Comparison of ENCODE assay signal across 49 mouse cellular contexts in genomic region chr2:164446086-164446469, GRCm38 (mm10). TPM values are rescaled to one million over a fixed set of nuclear protein-coding genes. Genes with fewer than 3 reads are reported as not detected.
"Had no signal": no experiment of that assay in that cellular context is flagged by ENCODE, and none has a peak within 500 bp of the region (broad histone marks: within the 10 kb centered on the region; RNA-seq: fewer than 3 reads in every experiment).

No protein-coding gene starts in this region.

- DNase-seq: heart, adult 18-20 months; heart, adult 2 months; heart, postnatal 10 days; heart, postnatal 14 days; heart, postnatal 36 days; heart, postnatal 4 days; kidney, adult 18-20 months; kidney, postnatal 10 days; kidney, postnatal 14 days; kidney, postnatal 25 days; kidney, postnatal 36 days; kidney, postnatal 4 days; layer of hippocampus, adult 9-11 months; layer of hippocampus, postnatal 36 days had no signal

- H3K9ac ChIP-seq: heart, embryonic 12.5 days; heart, embryonic 13.5 days; heart, embryonic 15.5 days; hindbrain, embryonic 12.5 days; hindbrain, embryonic 13.5 days; hindbrain, embryonic 14.5 days; hindbrain, embryonic 15.5 days; intestine, embryonic 15.5 days; kidney, embryonic 15.5 days had no signal

- H3K9me3 ChIP-seq: heart, embryonic 10.5 days; heart, embryonic 12.5 days; heart, embryonic 13.5 days; heart, embryonic 15.5 days; hindbrain, embryonic 10.5 days; hindbrain, embryonic 12.5 days; hindbrain, embryonic 13.5 days; hindbrain, embryonic 15.5 days; intestine, embryonic 15.5 days; kidney, embryonic 15.5 days had no signal

- H3K36me3 ChIP-seq: heart, embryonic 10.5 days; heart, embryonic 12.5 days; heart, embryonic 13.5 days; heart, embryonic 15.5 days; hindbrain, embryonic 10.5 days; hindbrain, embryonic 12.5 days; hindbrain, embryonic 13.5 days; hindbrain, embryonic 15.5 days; intestine, embryonic 15.5 days; kidney, embryonic 15.5 days had no signal

- H3K4me3 ChIP-seq: heart, adult 2 months; heart, embryonic 10.5 days; heart, embryonic 12.5 days; heart, embryonic 13.5 days; heart, embryonic 15.5 days; hindbrain, embryonic 10.5 days; hindbrain, embryonic 12.5 days; hindbrain, embryonic 13.5 days; hindbrain, embryonic 15.5 days; intestine, embryonic 15.5 days; kidney, embryonic 15.5 days; layer of hippocampus, adult 2 months had no signal

- H3K4me2 ChIP-seq: heart, embryonic 11.5 days; heart, embryonic 12.5 days; heart, embryonic 13.5 days; heart, embryonic 15.5 days; hindbrain, embryonic 12.5 days; hindbrain, embryonic 13.5 days; hindbrain, embryonic 14.5 days; hindbrain, embryonic 15.5 days; intestine, embryonic 15.5 days; kidney, embryonic 15.5 days had no signal

- H3K27me3 ChIP-seq: intestine, embryonic 15.5 days had no signal

- ATAC-seq: hindbrain, embryonic 16.5 days; hindbrain, postnatal 0 days; inflammation-experienced regulatory T-cells, adult 6 months; intestine, embryonic 15.5 days; intestine, embryonic 16.5 days; intestine, postnatal 0 days had no signal

- H3K27ac ChIP-seq: heart, adult 2 months; heart, embryonic 10.5 days; heart, embryonic 13.5 days; heart, embryonic 15.5 days; hindbrain, embryonic 10.5 days; hindbrain, embryonic 12.5 days; hindbrain, embryonic 13.5 days; hindbrain, embryonic 14.5 days; hindbrain, embryonic 15.5 days; hindbrain, postnatal 0 days; intestine, embryonic 15.5 days; kidney, embryonic 15.5 days; kidney, postnatal 0 days; layer of hippocampus, adult 2 months had no signal

RNA-seq across cellular contexts. Expression of gene Gm20458, which starts 14.7 kb away (rescaled TPM):
- total RNA-seq: hematopoietic stem cell, adult 5-6 weeks had no signal

RNA-seq across cellular contexts. Expression of gene Trp53tg5, which starts 27.4 kb away (rescaled TPM):
- total RNA-seq: heart, adult 18-20 months; heart, adult 2 months; heart, adult 8-10 months; heart, postnatal 10 days; heart, postnatal 14 days; heart, postnatal 25 days; heart, postnatal 36 days; heart, postnatal 4 days; hematopoietic stem cell, adult 5-6 weeks; hindbrain, postnatal 0 days; layer of hippocampus, adult 18-20 months; layer of hippocampus, adult 2 months; layer of hippocampus, adult 8-10 months; layer of hippocampus, postnatal 10 days; layer of hippocampus, postnatal 14 days; layer of hippocampus, postnatal 25 days; layer of hippocampus, postnatal 36 days; left cerebral cortex, adult 18-20 months had no signal
- polyA plus RNA-seq: heart, adult 2 months; heart, embryonic 10.5 days; heart, embryonic 11.5 days; heart, embryonic 13.5 days; heart, embryonic 14.5 days; heart, embryonic 15.5 days; heart, embryonic 16.5 days; heart, postnatal 0 days; hindbrain, embryonic 10.5 days; hindbrain, embryonic 11.5 days; hindbrain, embryonic 12.5 days; hindbrain, embryonic 15.5 days; hindbrain, embryonic 16.5 days; hindbrain, postnatal 0 days; inflammation-experienced regulatory T-cells, adult 6 months; intestine, embryonic 14.5 days; intestine, embryonic 15.5 days; intestine, embryonic 16.5 days; intestine, postnatal 0 days; kidney, embryonic 14.5 days; kidney, embryonic 15.5 days; kidney, postnatal 0 days; large intestine, adult 2 months had no signal

RNA-seq across cellular contexts. Expression of gene Dbndd2, which starts 39.8 kb away (rescaled TPM):
- total RNA-seq: hematopoietic stem cell, adult 5-6 weeks had no signal
